Mouse (Mus musculus) cortical plate, adult 2 months (tissue): ENCODE results near the gene Gm7951. TPM values are rescaled to one million over a fixed set of nuclear protein-coding genes. Genes with fewer than 3 reads are reported as not detected.
"Not testable (repeated sequence)": the region's sequence is repeated elsewhere in the genome, so short reads cannot be mapped to it uniquely, and the experiment has no call there.

Experiments used
- H3K27ac ChIP-seq: fragments of 200-500 bp; 2 replicates; pipeline ENCODE4 v1.5.1; 2012; ENCODE audit warnings: low read length, control low read depth, inconsistent platforms; ENCODE audit not compliant: insufficient read depth
- H3K4me1 ChIP-seq: fragments of 200-500 bp; 2 replicates; pipeline ENCODE4 v1.6.1; 2011; ENCODE audit warnings: low read length; ENCODE audit not compliant: control insufficient read depth, insufficient read depth
- H3K4me3 ChIP-seq: fragments of 200-500 bp; 2 replicates; pipeline ENCODE4 v1.5.1; 2011; ENCODE audit warnings: mild to moderate bottlenecking, low read length, control low read depth; ENCODE audit not compliant: insufficient read depth
- polyA plus RNA-seq: library from polyadenylated mRNA; depleted of rRNA; stranded (reverse); fragments of >200 nt; gene quantifications from 2 replicates; pipeline ENCODE4 v1.2.3, GENCODE M21; 2012; rRNA removed

The Gm7951 gene
- polyA plus RNA-seq: not detected in 2 replicates

- not testable (repeated sequence) for H3K4me3 ChIP-seq, H3K27ac ChIP-seq, H3K4me1 ChIP-seq
These were observed at the start of gene Gm7951 for GRCm38 (mm10) chr14:42117269-42117668. TSS of gene Gm7951 (minus strand) at chr14:42117369.

DNA sequence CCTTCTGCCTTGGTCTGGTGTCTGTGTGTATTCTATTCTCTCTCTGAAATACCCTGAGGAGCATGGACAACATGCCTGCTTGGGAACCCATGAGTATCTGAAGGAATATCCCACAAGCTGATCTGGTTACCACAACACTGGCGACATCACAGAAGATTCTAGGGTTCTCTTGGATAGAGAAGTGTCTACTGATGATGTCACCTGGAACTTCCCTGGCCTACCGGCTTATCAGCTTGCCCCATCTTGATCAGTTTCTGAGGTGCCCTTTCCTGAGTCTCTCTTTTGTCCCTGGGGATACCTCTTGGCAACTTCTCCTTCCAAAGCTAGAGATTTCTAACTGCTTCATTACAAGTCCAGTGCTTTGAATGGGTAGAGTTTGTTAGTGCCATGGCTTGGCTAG lies 45.4 kb upstream of the Gm7951 start, which contains the start of gene Gm17027:
Gm17027 (minus strand) TSS at position 101 of the 400 bp plus-strand sequence.
- not testable (repeated sequence) for H3K27ac ChIP-seq, H3K4me3 ChIP-seq, H3K4me1 ChIP-seq

- H3K4me1 ChIP-seq, H3K27ac ChIP-seq, H3K4me3 ChIP-seq: not testable (repeated sequence)
These were observed 17.4 kb upstream of the Gm7951 start for GRCm38 (mm10) chr14:42134571-42134970.

- H3K4me1 ChIP-seq, H3K4me3 ChIP-seq: not testable (repeated sequence)
These were observed 16.6 kb upstream of the Gm7951 start for GRCm38 (mm10) chr14:42133806-42134205.

More at GRCm38 (mm10) chr14:42133806-42134205, 16.6 kb upstream of the Gm7951 start:
- H3K27ac ChIP-seq: not testable (repeated sequence)

Other genes with a start within 250 kb of the Gm7951 start
- gene Gm7980, start 210.1 kb downstream of the Gm7951 start, polyA plus RNA-seq: not detected in 2 replicates
- gene 1700049E17Rik1, start 192.4 kb downstream of the Gm7951 start, polyA plus RNA-seq: not detected in 2 replicates
- not detected in 2 replicates for gene 1700024B05Rik, start 173.4 kb downstream of the Gm7951 start, polyA plus RNA-seq
- not detected in 2 replicates for gene Gm6401, start 149.4 kb downstream of the Gm7951 start, polyA plus RNA-seq
- gene Gm3543, start 134.0 kb downstream of the Gm7951 start, polyA plus RNA-seq: not detected in 2 replicates
- gene Gm17027, start 45.3 kb upstream of the Gm7951 start, polyA plus RNA-seq: not detected in 2 replicates
- gene Gm3573, start 73.4 kb upstream of the Gm7951 start, polyA plus RNA-seq: not detected in 2 replicates
- not detected in 2 replicates for gene Gm17026, start 142.7 kb upstream of the Gm7951 start, polyA plus RNA-seq
- gene Gm9611, start 180.0 kb upstream of the Gm7951 start, polyA plus RNA-seq: not detected in 2 replicates
- 0.08 TPM in 1 of 2 replicates, not detected in the other for gene Gm7995, start 192.8 kb upstream of the Gm7951 start, polyA plus RNA-seq